In genomic region chr3:56681031-56681430, GRCm38 (mm10) we compare ENCODE assay signal across 21 mouse cellular contexts.
"Had no signal": no experiment of that assay in that cellular context is flagged by ENCODE, and none has a peak within 500 bp of the region (broad histone marks: within the 10 kb centered on the region; RNA-seq: fewer than 3 reads in every experiment).

No protein-coding gene starts in this region.

- DNase-seq: forebrain, postnatal 0 days; gastrocnemius, postnatal 14 days; heart, adult 18-20 months; heart, postnatal 10 days; heart, postnatal 4 days; kidney, adult 18-20 months; kidney, adult 8-10 months; kidney, postnatal 10 days; kidney, postnatal 25 days; kidney, postnatal 4 days; left cerebral cortex, postnatal 4 days had no signal

- H3K27ac ChIP-seq: heart, embryonic 10.5 days; hindbrain, embryonic 10.5 days; hindbrain, embryonic 12.5 days; hindbrain, embryonic 14.5 days; intestine, embryonic 15.5 days; limb, embryonic 13.5 days; limb, embryonic 15.5 days; liver, embryonic 12.5 days; liver, embryonic 14.5 days had no signal

- H3K4me3 ChIP-seq: heart, embryonic 10.5 days; heart, embryonic 12.5 days; hindbrain, embryonic 10.5 days; hindbrain, embryonic 12.5 days; intestine, embryonic 15.5 days; limb, embryonic 13.5 days; limb, embryonic 15.5 days; liver, embryonic 12.5 days had no signal
